Mouse (Mus musculus): ENCODE measurements around the gene Ugt8a.

The Ugt8a gene

GRCm38 (mm10) chr3:125938092-125938755 lies at the start of gene Ugt8a:
TSS of gene Ugt8a (minus strand) at chr3:125938619.
- no peak for DNase-seq (ENCODE audit: low spot score)

GRCm38 (mm10) chr3:125986639-125987038 lies 48.2 kb upstream of the Ugt8a start:
- DNase-seq (ENCODE audit: low spot score) = no peak

- DNase-seq (ENCODE audit: low spot score) = no peak
Measured at GRCm38 (mm10) chr3:125983707-125984420, 45.4 kb upstream of the Ugt8a start.

DNA sequence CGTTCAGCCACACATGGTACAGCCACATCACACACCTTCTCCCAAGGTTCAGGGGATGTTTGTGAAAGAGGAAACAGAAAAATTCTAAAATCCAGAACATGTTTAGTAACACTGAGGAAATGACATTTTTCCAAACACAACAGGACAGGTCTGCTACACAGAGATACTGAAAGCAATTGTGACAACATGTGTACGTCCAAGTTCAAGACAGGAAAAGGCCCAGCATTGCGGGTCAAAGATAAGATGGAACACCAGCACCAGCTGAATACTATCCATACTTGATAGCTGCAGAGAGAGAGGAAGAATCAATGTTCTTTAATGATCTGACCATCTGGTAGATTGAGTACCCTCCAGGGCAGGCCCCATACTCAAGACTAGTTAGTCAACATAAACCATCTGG lies 41.1 kb upstream of the Ugt8a start:
- no peak for DNase-seq (ENCODE audit: low spot score)

DNA sequence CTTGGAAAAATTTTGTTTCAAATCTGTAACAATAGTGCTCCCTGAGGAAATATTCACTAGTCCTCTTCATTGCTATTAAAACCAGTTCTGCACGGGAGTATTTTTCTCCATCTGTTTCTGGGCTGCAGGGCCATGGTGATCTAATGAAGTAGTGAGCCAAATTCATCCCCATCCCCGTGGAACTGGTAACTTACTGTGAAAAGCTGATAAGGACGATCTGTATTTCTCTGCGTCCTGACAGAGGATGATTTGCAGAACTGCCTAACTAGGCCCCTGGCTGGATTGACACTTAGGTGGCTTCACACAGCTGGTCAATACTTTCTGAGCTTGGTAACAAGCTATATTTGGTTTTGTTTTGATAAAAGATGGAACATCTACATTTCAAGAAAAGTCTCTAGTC lies 37.5 kb upstream of the Ugt8a start:
- no peak for DNase-seq (ENCODE audit: low spot score)

GRCm38 (mm10) chr3:125969458-125969857 lies 31.0 kb upstream of the Ugt8a start:
- no peak for DNase-seq (ENCODE audit: low spot score)

- DNase-seq (ENCODE audit: low spot score) = no peak
Measured at GRCm38 (mm10) chr3:125956196-125956885, 17.9 kb upstream of the Ugt8a start.

DNA sequence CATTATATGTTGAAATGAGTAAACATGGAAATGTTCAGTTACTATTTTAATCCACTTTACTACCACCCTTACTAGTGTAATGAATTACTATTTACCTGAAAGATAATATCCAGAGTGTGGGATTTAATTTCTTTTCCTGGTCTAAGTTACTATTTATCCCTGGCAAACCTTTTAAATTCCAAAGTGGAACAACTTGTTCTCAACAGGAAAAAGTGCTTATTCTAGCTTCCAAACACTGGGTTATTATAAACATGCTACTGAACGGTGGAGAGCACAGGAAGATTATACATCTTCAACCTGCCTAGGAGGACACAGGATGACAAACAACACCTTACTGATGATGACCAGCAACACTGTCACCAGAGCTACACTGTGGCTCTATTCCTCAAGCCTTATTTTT lies 16.5 kb upstream of the Ugt8a start:
- DNase-seq (ENCODE audit: low spot score) = no peak

DNA sequence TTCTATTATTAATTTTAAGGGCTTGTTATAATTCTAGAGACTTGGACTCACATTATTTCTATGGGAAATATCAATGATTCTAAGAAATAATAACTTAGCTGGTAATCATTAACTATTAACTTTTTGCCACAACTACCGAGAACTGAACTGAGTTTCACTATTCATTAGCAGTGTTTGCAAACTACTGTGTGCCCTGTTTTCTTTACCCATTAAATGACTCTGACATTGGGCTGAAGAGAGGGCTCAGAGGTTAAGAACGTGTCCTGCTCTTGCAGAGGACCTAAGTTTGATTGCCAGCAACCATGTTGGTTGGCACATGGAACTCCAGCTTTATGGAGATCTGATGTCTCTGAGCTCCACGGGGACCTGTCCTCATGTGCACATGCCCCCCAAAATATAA lies 2.4 kb upstream of the Ugt8a start:
- no peak for DNase-seq (ENCODE audit: low spot score)

DNA sequence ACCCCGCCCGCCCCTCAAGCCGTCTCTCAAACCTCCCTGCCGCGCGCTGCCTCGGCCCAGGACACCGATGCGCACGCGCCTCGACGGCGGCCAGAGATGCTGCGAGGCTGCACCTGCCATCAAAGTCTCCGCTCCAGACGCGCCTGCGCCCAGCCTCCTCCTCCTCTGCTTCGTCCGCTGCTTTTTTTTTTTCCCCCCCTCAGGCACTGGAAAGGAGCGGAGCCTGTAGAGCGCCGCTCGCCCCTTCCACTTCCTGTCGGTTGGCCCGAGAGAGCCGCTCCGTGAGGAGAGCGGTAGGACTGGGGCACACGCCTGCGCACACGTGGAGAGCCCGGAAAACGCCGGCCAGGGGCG lies 314 bp upstream of the Ugt8a start:
- no peak for DNase-seq (ENCODE audit: low spot score)

GRCm38 (mm10) chr3:125937536-125938091 lies 805 bp downstream of the Ugt8a start:
- DNase-seq (ENCODE audit: low spot score) = no peak

DNA sequence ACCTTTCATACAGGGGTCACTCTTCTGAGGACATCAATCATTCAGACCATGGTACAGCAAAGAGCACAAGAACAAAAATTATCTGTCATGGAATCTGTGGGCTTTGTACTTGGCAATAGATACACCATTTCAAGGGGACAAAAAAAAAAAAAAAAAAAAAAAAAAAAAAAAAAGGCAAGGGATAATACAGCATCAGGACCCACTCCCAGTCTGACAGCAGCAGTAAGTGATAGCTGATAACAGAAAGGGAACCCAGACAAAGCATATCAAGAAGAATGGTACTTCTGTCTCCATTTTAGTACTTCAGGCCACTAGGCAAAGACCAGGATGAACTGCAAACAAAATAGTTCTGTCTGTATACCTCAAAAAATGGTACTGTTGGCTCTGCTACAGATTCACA lies 2.6 kb downstream of the Ugt8a start:
- DNase-seq (ENCODE audit: low spot score) = no peak

GRCm38 (mm10) chr3:125932594-125933237 lies 5.7 kb downstream of the Ugt8a start:
- no peak for DNase-seq (ENCODE audit: low spot score)

DNA sequence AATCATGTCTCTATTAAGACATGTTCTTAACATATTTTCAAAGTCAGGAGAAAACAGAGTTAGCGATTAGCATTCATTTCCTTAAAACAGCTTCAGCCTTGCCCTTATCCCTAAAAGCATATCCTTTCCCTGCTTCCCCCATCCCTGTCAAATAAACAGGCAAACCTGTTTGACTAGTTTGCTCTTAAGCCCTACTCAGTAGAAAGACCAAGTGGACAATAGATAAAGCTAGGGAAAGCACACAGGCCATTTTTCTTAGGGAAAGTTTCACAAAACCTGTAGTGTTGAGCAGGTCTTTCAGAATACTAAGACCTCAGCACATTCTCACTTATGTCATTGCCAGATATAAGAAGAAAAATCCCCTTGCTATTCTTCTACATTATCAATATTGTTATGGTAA lies 7.4 kb downstream of the Ugt8a start:
- DNase-seq (ENCODE audit: low spot score) = no peak

GRCm38 (mm10) chr3:125920876-125921275 lies 17.5 kb downstream of the Ugt8a start:
- no peak for DNase-seq (ENCODE audit: low spot score)

DNA sequence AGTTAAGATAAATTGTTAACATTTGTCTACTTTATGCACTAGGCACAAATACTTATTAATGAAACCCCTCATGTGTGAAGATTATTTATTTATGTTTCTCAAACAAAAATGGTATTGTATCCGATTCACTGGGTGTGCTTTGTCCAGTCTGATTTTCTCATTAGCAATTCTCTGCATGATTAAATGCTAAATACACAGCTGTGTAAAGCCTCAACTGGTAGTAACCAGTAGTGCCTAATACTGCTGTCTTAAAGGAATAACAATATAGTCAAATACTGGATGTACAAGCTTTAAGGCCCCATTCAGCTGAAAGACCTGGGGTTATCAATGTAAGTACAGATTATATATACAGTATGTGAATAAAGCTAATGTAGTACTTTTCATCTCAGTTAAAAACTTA lies 39.4 kb downstream of the Ugt8a start:
- no peak for DNase-seq (ENCODE audit: low spot score)

GRCm38 (mm10) chr3:125887109-125887508 lies 51.3 kb downstream of the Ugt8a start:
- no peak for DNase-seq (ENCODE audit: low spot score)

- DNase-seq (ENCODE audit: low spot score) = no peak
Measured at GRCm38 (mm10) chr3:125884879-125885278, 53.5 kb downstream of the Ugt8a start.

GRCm38 (mm10) chr3:125884423-125884822 lies 54.0 kb downstream of the Ugt8a start:
- DNase-seq (ENCODE audit: low spot score) = no peak

GRCm38 (mm10) chr3:125883009-125883408 lies 55.4 kb downstream of the Ugt8a start:
- no peak for DNase-seq (ENCODE audit: low spot score)

DNA sequence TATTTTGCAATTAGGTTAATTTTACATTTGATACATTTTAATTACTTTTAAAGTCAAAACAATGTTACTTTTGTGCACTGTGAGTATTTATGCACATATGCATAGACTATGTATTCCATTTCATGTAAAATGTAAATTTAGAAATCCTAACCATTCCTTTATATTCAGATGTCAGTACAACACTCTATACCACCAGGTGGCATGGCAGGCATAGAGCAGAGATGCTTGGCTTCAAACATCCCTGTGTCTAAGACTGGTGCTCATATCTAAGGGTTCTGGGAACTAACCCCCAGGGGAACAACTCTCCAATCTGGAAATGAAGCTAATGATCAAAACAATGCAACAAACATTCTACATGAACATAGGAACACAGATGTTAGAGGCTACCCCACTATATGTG lies 56.6 kb downstream of the Ugt8a start:
- DNase-seq (ENCODE audit: low spot score) = no peak

DNA sequence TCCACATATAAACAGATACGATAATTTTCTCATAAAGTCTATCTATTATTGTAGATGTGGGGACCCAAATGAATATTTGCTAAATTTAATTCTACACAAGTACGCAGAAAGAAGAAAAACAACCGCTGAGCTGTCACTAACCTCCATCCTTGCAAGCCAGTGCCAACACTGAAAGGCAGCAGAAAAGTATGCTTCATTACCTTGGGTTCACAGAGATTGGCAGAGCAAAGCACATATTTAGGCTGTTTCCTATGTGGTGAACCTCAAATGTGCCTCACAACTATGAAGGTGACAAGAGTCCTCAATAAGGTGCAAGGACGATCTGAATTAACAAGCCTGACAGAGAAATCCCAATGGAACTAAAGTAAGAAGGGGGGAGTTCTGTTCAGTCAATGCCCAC lies 64.0 kb downstream of the Ugt8a start:
- no peak for DNase-seq (ENCODE audit: low spot score)

GRCm38 (mm10) chr3:125869873-125870272 lies 68.5 kb downstream of the Ugt8a start:
- no peak for DNase-seq (ENCODE audit: low spot score)

All from spleen, adult 12 weeks (tissue).